Mouse (Mus musculus) stomach, postnatal 0 days (tissue): ENCODE data around the gene Gm44511.

ENCODE experiments used
- CTCF ChIP-seq: IDR thresholded peaks from 2 replicates; pipeline ENCODE4 v1.5.1; 2016; ENCODE audit warnings: antibody characterized with exemption, low read depth, mild to moderate bottlenecking, moderate library complexity
- EP300 ChIP-seq: optimal IDR thresholded peaks from 2 replicates; pipeline ENCODE3; 2016; ENCODE audit warnings: antibody characterized with exemption

DNA sequence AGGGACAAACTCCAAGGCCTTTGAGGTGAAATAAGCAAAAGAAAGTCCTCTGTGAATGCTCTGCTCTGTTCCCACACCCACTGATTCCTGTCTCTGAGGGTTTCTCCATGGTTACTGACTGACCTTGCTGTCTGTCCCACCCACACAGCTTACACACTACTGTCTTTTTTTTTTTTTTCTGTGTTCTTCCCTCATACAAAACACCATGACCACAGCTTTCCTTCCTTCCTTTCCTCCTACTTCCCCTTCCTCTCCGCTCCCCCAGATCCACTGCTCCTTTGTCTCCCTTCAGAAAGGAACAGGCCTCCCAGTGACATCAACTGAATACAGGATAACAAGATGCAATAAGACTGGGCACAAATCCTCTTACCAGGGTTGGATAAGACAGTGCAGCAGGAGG lies 37.6 kb downstream of the Gm44511 start:
- TF ChIP-seq CTCF (no peak), EP300 (no peak)
